Mouse (Mus musculus): ENCODE data around the gene Actl6a.
"Not testable (repeated sequence)": the region's sequence is repeated elsewhere in the genome, so short reads cannot be mapped to it uniquely, and the experiment has no call there.

Actl6a gene

GRCm38 (mm10) chr3:32705647-32706348 is at the start of gene Actl6a:
Gene Actl6a, plus strand, starts transcription at chr3:32706298.
- DNase-seq (ENCODE audit: low spot score): not testable (repeated sequence)

- no peak for DNase-seq (ENCODE audit: low spot score)
Measured at GRCm38 (mm10) chr3:32656398-32656994, 49.6 kb upstream of the Actl6a start.

- no peak for DNase-seq (ENCODE audit: low spot score)
Measured at GRCm38 (mm10) chr3:32658401-32658800, 47.7 kb upstream of the Actl6a start.

DNA sequence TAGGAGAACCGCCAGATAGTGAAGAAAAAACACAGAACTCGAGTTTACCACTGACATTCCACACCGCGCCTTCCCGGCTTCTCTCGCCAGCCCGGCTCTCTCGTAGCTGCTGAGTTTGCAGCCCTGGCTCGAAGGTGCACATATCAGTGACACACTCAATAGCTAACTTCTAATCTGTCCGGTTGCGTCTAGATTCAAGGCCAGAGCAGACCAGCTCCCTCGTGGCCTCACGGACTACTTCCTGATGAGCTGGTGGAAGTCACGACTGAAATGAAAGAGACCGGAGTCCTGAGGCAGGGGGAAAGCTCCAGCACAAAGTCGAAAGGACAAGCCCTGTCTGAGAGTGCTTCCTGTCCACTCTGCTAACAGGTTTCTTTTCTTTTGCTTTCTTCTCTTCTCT is 47.3 kb upstream of the Actl6a start:
- no peak for DNase-seq (ENCODE audit: low spot score)

DNA sequence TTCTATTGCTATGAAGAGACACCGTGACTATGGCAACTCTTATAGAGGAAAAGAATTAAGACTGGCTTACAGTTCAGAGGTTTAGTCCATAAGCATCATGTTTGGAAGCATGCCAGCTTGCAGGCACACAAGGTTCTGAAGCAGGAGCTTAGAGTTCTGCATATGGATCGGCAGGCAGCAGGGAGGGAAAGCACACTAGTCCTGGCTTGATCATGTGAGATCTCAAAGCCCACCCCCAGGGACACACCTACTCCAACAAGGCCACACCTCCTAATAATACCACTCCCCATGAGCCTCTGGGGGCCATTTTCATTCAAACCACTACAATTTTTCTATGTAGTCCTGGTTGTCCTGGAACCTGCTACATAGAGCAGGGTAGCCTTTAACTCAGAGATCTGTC is 46.6 kb upstream of the Actl6a start:
- no peak for DNase-seq (ENCODE audit: low spot score)

- DNase-seq (ENCODE audit: low spot score): no peak
Measured at GRCm38 (mm10) chr3:32660276-32660675, 45.8 kb upstream of the Actl6a start.

- DNase-seq (ENCODE audit: low spot score): no peak
Measured at GRCm38 (mm10) chr3:32660831-32661555, 45.1 kb upstream of the Actl6a start.

DNA sequence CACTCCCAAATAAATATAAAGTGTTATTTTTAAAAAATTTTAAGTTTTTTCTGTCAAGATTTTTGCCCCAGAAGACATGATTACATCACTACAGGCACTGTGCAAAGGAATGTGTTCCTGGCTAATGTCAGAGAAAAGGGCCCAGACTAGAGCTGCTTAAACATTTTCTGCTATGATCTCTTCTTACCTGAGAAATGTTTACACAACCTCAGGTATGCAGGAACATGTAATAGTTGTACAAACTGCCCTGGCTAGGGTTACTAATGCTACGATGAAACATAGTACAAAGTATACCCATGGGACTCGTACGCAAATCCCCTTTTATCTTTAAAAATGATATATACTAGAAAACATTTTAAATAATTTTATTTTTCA is 44.6 kb upstream of the Actl6a start:
- no peak for DNase-seq (ENCODE audit: low spot score)

- DNase-seq (ENCODE audit: low spot score): no peak
Measured at GRCm38 (mm10) chr3:32668256-32668959, 37.7 kb upstream of the Actl6a start.

DNA sequence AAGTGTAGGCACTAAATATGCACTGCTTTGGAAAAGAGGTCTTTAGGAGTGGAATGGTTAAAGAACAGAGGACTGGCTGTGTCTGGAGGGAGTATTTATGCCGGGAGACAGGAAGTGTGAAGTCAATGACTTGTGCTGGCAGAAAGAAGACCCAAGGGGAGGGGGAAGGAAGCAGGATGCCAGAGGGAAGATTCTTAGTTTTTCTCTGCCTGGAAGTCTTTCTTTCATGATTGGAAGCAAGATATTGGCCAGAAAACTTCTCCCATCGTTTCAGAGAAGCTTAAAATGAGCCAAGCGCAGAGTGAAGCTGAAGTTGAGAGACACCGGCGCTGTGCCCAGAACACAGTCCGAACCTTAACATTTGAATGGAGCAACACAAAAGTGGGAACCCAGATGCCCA is 36.9 kb upstream of the Actl6a start:
- no peak for DNase-seq (ENCODE audit: low spot score)

GRCm38 (mm10) chr3:32670196-32670595 is 35.9 kb upstream of the Actl6a start:
- DNase-seq (ENCODE audit: low spot score): no peak

DNA sequence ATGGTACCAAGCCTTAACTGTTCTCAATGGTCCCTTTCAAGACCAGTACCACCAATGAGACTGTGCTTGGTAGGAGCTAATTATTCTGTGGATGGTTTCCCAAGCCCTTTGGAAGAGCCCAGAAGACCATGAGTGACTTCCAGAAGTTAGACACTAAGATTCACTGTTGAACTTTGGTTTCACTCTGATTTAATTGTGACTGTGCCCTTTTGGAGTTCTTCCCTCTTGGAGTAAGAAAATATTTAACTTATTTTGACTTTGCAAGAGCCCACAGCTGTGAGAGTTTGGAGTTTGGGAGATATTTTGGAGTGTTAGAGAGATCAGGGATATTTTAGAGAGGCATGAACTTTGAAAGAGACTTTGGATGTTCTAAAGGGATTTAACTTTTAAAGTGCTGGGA is 32.9 kb upstream of the Actl6a start:
- DNase-seq (ENCODE audit: low spot score): no peak

DNA sequence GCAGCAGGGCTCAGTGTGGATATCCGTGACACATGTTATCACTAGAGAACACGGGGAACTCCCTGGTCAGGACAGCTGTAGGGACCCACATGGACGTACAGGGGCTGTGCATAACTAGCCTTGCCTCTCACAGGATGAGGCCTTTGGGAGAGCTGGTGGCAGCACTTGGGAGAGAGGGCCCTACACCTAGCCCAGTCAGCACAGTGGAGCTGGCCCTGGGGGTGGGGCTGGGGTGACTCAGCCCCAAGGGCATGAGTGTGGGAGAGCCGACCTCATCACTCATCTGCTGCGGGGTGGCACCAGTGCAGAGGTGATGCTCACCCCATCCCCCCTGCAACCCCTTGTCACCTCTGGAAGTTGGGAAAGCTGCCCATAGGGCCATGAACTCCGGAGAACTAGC is 29.7 kb upstream of the Actl6a start:
- no peak for DNase-seq (ENCODE audit: low spot score)

- no peak for DNase-seq (ENCODE audit: low spot score)
Measured at GRCm38 (mm10) chr3:32682910-32683531, 23.1 kb upstream of the Actl6a start.

DNA sequence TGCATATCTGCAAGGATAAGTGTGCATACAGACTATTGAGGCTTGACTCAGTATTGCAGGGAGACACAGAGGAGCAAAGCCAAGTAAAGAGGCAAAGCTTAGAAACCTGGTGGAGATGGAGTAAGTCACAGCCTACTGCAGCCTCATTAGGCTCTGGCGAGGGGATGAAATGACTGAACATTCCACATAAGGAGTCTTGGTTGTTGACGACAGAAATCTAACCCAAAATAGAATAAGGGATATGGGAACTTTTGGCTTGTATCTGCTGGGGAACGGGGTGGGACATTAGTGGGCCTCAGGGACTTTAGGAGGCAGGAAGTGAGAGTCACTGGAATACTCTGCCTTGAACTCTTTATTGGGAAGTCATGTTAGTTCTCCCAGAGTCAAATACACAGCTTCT is 21.5 kb upstream of the Actl6a start:
- DNase-seq (ENCODE audit: low spot score): no peak

- no peak for DNase-seq (ENCODE audit: low spot score)
Measured at GRCm38 (mm10) chr3:32686537-32686936, 19.6 kb upstream of the Actl6a start.

DNA sequence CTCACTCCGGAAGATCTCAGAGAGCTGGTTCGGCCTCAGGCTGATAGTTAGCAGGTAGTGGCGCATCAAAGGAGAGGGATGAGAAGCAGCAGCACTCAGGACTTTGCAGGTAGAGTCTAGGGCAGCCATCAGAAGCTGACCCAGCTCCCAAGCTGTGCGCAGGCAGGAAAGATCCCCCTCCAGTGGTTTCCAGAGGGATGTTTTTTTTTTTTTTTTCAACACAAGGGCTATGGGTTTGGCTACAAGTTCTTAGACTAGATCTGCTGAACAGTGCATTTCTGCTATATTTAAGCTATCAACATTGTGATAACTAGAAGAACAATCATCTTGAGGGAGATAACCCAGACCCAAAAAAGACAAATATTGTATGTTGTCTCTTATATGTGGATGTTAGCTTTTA is 18.9 kb upstream of the Actl6a start:
- no peak for DNase-seq (ENCODE audit: low spot score)

GRCm38 (mm10) chr3:32689567-32689999 is 16.5 kb upstream of the Actl6a start:
- DNase-seq (ENCODE audit: low spot score): no peak

DNA sequence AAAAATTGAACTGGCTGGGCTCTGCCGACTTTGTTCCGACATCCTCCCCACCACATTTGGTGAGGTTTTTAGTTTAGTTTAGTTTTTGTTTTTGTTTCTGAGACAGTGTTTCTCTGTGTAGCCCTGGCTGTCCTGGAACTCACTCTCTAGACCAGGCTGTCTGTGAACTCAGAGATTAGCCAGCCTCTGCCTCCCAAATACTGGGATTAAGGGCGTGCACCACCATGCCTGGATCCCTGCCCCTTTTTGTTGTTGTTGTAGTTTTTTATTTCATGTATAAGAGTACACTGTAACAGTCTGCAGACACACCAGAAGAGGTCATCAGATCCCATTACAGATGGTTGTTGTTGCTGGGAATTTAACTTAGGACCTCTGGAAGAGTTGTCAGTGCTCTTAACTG is 16.1 kb upstream of the Actl6a start:
- no peak for DNase-seq (ENCODE audit: low spot score)

- no peak for DNase-seq (ENCODE audit: low spot score)
Measured at GRCm38 (mm10) chr3:32690901-32691300, 15.2 kb upstream of the Actl6a start.

GRCm38 (mm10) chr3:32691841-32692240 is 14.3 kb upstream of the Actl6a start:
- DNase-seq (ENCODE audit: low spot score): no peak

- no peak for DNase-seq (ENCODE audit: low spot score)
Measured at GRCm38 (mm10) chr3:32694211-32694610, 11.9 kb upstream of the Actl6a start.

Measured in spleen, adult 12 weeks (tissue).